Mouse (Mus musculus) embryonic facial prominence, embryonic 13.5 days (tissue): ENCODE results near the gene Slirp. TPM values are rescaled to one million over a fixed set of nuclear protein-coding genes. Genes with fewer than 3 reads are reported as not detected.
"Not testable (repeated sequence)": the region's sequence is repeated elsewhere in the genome, so short reads cannot be mapped to it uniquely, and the experiment has no call there.

Source experiments
- ATAC-seq: fragments of 200-750 bp; cut with Nextera tagmentation; 2 replicates; pipeline ENCODE4 v1.8.0; 2017; ENCODE audit warnings: low read depth; ENCODE audit not compliant: insufficient number of reproducible peaks, insufficient read depth, low FRiP score, low TSS enrichment
- H3K27ac ChIP-seq: fragments of 300-500 bp; sonication (generic); 2 replicates; pipeline ENCODE4 v1.5.1; 2015; ENCODE audit warnings: moderate library complexity, mild to moderate bottlenecking, inconsistent platforms
- H3K27me3 ChIP-seq: fragments of 300-500 bp; sonication (generic); 2 replicates; pipeline ENCODE4 v1.6.1; 2015; ENCODE audit warnings: mild to moderate bottlenecking, inconsistent platforms
- H3K36me3 ChIP-seq: fragments of 300-500 bp; sonication (generic); 2 replicates; pipeline ENCODE4 v1.6.1; 2015; ENCODE audit warnings: mild to moderate bottlenecking, inconsistent platforms
- H3K4me1 ChIP-seq: fragments of 300-500 bp; sonication (generic); 2 replicates; pipeline ENCODE4 v1.6.1; 2015; ENCODE audit warnings: inconsistent platforms
- H3K4me2 ChIP-seq: fragments of 300-500 bp; sonication (generic); 2 replicates; pipeline ENCODE4 v1.6.1; 2015; ENCODE audit warnings: moderate library complexity, mild to moderate bottlenecking, inconsistent platforms
- H3K4me3 ChIP-seq: fragments of 300-500 bp; sonication (generic); 2 replicates; pipeline ENCODE4 v1.5.1; 2015; ENCODE audit warnings: mild to moderate bottlenecking, inconsistent platforms
- H3K9ac ChIP-seq: fragments of 300-500 bp; sonication (generic); 2 replicates; pipeline ENCODE4 v1.6.1; 2015; ENCODE audit warnings: mild to moderate bottlenecking, inconsistent platforms
- H3K9me3 ChIP-seq: fragments of 300-500 bp; sonication (generic); 2 replicates; pipeline ENCODE4 v1.6.1; 2016; ENCODE audit warnings: inconsistent platforms
- WGBS: fragments of 180-500 bp; shearing (Covaris S2); methylation state at CpG from one replicate; pipeline ENCODE4 v1.1.7; 2015; ENCODE audit warnings: mixed read lengths; 5-methylcytosine and 5-hydroxymethylcytosine counted together
- microRNA-seq: library from miRNA; unstranded; fragments of <30 nt; microRNA quantifications from one replicate; pipeline ENCODE4, GENCODE M21; 2016
- polyA plus RNA-seq: library from polyadenylated mRNA; unstranded; fragments of >200 nt; fragmentation: Nextera tagmentation; extraction: Ambion mirVana; gene quantifications from 2 replicates; pipeline ENCODE4 v1.2.1, GENCODE M21; 2015

Gene Slirp
- polyA plus RNA-seq, 1 experiment from 2014 or later = 343 TPM

DNA sequence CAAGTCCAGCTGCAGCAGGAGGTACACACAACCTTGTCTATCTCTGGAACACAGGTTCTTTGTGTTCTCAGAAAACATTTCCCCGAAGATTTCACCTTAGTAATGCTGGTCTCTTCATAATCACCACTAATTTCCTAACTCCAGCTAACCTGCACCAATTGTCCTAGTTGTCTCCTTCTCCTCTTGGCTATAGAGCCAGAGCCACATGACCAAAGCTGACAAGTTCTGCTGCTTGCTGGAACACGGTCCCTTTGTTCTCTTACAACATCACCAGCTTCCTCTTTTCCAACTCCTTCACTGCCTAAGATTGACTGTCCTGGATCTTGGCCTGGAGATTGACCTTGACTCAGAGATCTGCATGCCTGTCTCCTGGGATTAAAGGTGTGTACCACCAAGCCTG is 45.0 kb downstream of the Slirp start:
- not testable (repeated sequence) for H3K4me2 ChIP-seq, H3K4me1 ChIP-seq, H3K9me3 ChIP-seq, H3K36me3 ChIP-seq, H3K27me3 ChIP-seq, ATAC-seq, H3K4me3 ChIP-seq, H3K27ac ChIP-seq, H3K9ac ChIP-seq
- 50% methylated on average over 2 of the region's 2 CpGs for WGBS

DNA sequence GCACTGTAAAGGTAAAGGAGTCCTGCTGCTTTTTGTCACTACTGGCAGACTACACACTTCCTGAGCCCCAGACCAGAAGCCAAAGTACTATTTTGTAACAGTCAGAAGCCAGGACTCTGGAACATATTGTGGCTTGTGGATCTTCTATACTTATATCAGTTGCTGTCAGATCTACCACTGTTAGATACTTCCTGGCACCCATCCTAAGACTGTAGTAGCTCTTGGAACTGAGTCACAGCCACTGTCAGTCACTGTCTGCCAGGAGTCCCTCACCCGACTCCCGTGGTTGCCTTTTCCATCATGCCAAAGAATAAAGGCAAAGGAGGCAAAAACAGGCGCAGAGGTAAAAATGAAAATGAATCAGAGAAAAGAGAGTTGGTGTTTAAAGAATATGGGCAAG is 50.7 kb downstream of the Slirp start, which contains the start of gene Gm5788:
Gene Gm5788 (plus strand): TSS at position 301 of the 400 bp plus-strand sequence.
- H3K4me2 ChIP-seq, H3K27ac ChIP-seq, H3K4me1 ChIP-seq, ATAC-seq, H3K9me3 ChIP-seq, H3K36me3 ChIP-seq, H3K27me3 ChIP-seq, H3K9ac ChIP-seq, H3K4me3 ChIP-seq: not testable (repeated sequence)
- WGBS = 91% methylated on average over 3 of the region's 3 CpGs

Small RNAs within 50 kb of the gene (microRNA-seq; reads per million reads assigned to microRNA genes)
- gene Mir3068 = 31.6 reads per million, percentile 41 among the genes with 10 or more reads in this experiment

Other genes with a start within 250 kb of the Slirp start
- 1.5 and 2.4 TPM in 2 replicates for gene Samd15, start 244.2 kb upstream of the Slirp start, polyA plus RNA-seq
- gene Tmed8, start 243.4 kb upstream of the Slirp start, polyA plus RNA-seq = 2.0 and 2.4 TPM in 2 replicates
- 0.32 and 0.84 TPM in 2 replicates for gene Noxred1, start 205.2 kb upstream of the Slirp start, polyA plus RNA-seq
- 49.6 and 52.1 TPM in 2 replicates for gene Vipas39, start 177.6 kb upstream of the Slirp start, polyA plus RNA-seq
- 210 and 231 TPM in 2 replicates for gene Ahsa1, start 177.4 kb upstream of the Slirp start, polyA plus RNA-seq
- gene Ism2, start 144.2 kb upstream of the Slirp start, polyA plus RNA-seq = 1.1 and 1.6 TPM in 2 replicates
- 70.5 and 76.3 TPM in 2 replicates for gene Sptlc2, start 55.5 kb upstream of the Slirp start, polyA plus RNA-seq
- gene Alkbh1, start 121 bp downstream of the Slirp start, polyA plus RNA-seq = 65.9 and 76.1 TPM in 2 replicates
- 139 and 148 TPM in 2 replicates for gene Snw1, start 28.4 kb downstream of the Slirp start, polyA plus RNA-seq
- not detected in 2 replicates for gene Gm5788, start 50.8 kb downstream of the Slirp start, polyA plus RNA-seq
- not detected in 2 replicates for gene Gm8300, start 70.4 kb downstream of the Slirp start, polyA plus RNA-seq
- gene Oog1, start 158.8 kb downstream of the Slirp start, polyA plus RNA-seq = not detected in 2 replicates
- not detected in 2 replicates for gene Gm4027, start 175.0 kb downstream of the Slirp start, polyA plus RNA-seq
- gene Gm16381, start 200.7 kb downstream of the Slirp start, polyA plus RNA-seq = not detected in 2 replicates